Mouse (Mus musculus): ENCODE results near the gene Ccnb1ip1.

Gene Ccnb1ip1

GRCm38 (mm10) chr14:50784391-50785250 is 22.9 kb downstream of the Ccnb1ip1 start:
- in situ Hi-C loops (cut with MboI, MseI), result no loop called here

GRCm38 (mm10) chr14:50782166-50782565 is 25.4 kb downstream of the Ccnb1ip1 start:
- in situ Hi-C loops (cut with MboI, MseI), result no loop called here

- in situ Hi-C loops (cut with MboI, MseI), result loop anchor here (25.0 kb wide), 1 partner anchor 709 kb away; no protein-coding TSS in a partner anchor
Measured at GRCm38 (mm10) chr14:50771342-50771741, 36.2 kb downstream of the Ccnb1ip1 start.

- in situ Hi-C loops (cut with MboI, MseI), result loop anchor here (25.0 kb wide), 1 partner anchor 703 kb away; no protein-coding TSS in a partner anchor
Measured at GRCm38 (mm10) chr14:50765736-50766135, 41.8 kb downstream of the Ccnb1ip1 start.

- in situ Hi-C loops (cut with MboI, MseI), result loop anchor here (25.0 kb wide), 1 partner anchor 696 kb away; no protein-coding TSS in a partner anchor
Measured at GRCm38 (mm10) chr14:50758416-50759085, 49.0 kb downstream of the Ccnb1ip1 start.

- in situ Hi-C loops (cut with MboI, MseI), result no loop called here
Measured at GRCm38 (mm10) chr14:50744994-50745393, 62.5 kb downstream of the Ccnb1ip1 start, which contains the start of gene Olfr749. Gene Olfr749 (minus strand): TSS chr14:50745094.

GRCm38 (mm10) chr14:50741584-50741983 is 65.9 kb downstream of the Ccnb1ip1 start:
- in situ Hi-C loops (cut with MboI, MseI), result no loop called here

- in situ Hi-C loops (cut with MboI, MseI), result no loop called here
Measured at GRCm38 (mm10) chr14:50740334-50740733, 67.2 kb downstream of the Ccnb1ip1 start.

Data from T-helper 1 cell (primary cell).